Mouse (Mus musculus): Measurements from ENCODE around the gene Mylpf.
"Not testable (repeated sequence)": the region's sequence is repeated elsewhere in the genome, so short reads cannot be mapped to it uniquely, and the experiment has no call there.

Mylpf gene

GRCm38 (mm10) chr7:127208553-127209438, at the start of gene Mylpf:
Gene Mylpf (plus strand): TSS chr7:127208890.
- peak; percentile 95 for DNase-seq (ENCODE audit: low read depth)

GRCm38 (mm10) chr7:127162546-127162945, 46.1 kb upstream of the Mylpf start:
- DNase-seq (ENCODE audit: low read depth) = no peak

GRCm38 (mm10) chr7:127164002-127164401, 44.7 kb upstream of the Mylpf start:
- DNase-seq (ENCODE audit: low read depth) = no peak

GRCm38 (mm10) chr7:127165607-127166493, 42.8 kb upstream of the Mylpf start:
- DNase-seq (ENCODE audit: low read depth) = no peak

GRCm38 (mm10) chr7:127166501-127166900, 42.2 kb upstream of the Mylpf start:
- DNase-seq (ENCODE audit: low read depth) = no peak

GRCm38 (mm10) chr7:127176937-127177336, 31.8 kb upstream of the Mylpf start:
- no peak for DNase-seq (ENCODE audit: low read depth)

- no peak for DNase-seq (ENCODE audit: low read depth)
These were observed 27.9 kb upstream of the Mylpf start for GRCm38 (mm10) chr7:127180783-127181182.

- not testable (repeated sequence) for DNase-seq (ENCODE audit: low read depth)
These were observed 27.0 kb upstream of the Mylpf start for GRCm38 (mm10) chr7:127181724-127182123.

- DNase-seq (ENCODE audit: low read depth) = peak; percentile 68
These were observed 25.3 kb upstream of the Mylpf start for GRCm38 (mm10) chr7:127183345-127183744.

- DNase-seq (ENCODE audit: low read depth) = no peak
These were observed 24.9 kb upstream of the Mylpf start for GRCm38 (mm10) chr7:127183828-127184227.

- DNase-seq (ENCODE audit: low read depth) = no peak
These were observed 24.0 kb upstream of the Mylpf start for GRCm38 (mm10) chr7:127184720-127185119.

- no peak for DNase-seq (ENCODE audit: low read depth)
These were observed 23.1 kb upstream of the Mylpf start for GRCm38 (mm10) chr7:127185601-127186000.

- DNase-seq (ENCODE audit: low read depth) = no peak
These were observed 21.3 kb upstream of the Mylpf start for GRCm38 (mm10) chr7:127187351-127187750.

- DNase-seq (ENCODE audit: low read depth) = no peak
These were observed 20.1 kb upstream of the Mylpf start for GRCm38 (mm10) chr7:127188305-127189276.

GRCm38 (mm10) chr7:127190672-127191071, 18.0 kb upstream of the Mylpf start:
- no peak for DNase-seq (ENCODE audit: low read depth)

GRCm38 (mm10) chr7:127192989-127193388, 15.7 kb upstream of the Mylpf start:
- no peak for DNase-seq (ENCODE audit: low read depth)

- no peak for DNase-seq (ENCODE audit: low read depth)
These were observed 14.6 kb upstream of the Mylpf start for GRCm38 (mm10) chr7:127194011-127194632.

- no peak for DNase-seq (ENCODE audit: low read depth)
These were observed 14.1 kb upstream of the Mylpf start for GRCm38 (mm10) chr7:127194633-127195029.

- DNase-seq (ENCODE audit: low read depth) = peak; percentile 95
These were observed 13.0 kb upstream of the Mylpf start, which contains the start of gene Cd2bp2 for GRCm38 (mm10) chr7:127195544-127196295. Gene Cd2bp2 (minus strand): TSS chr7:127196050.

- no peak for DNase-seq (ENCODE audit: low read depth)
These were observed 12.2 kb upstream of the Mylpf start for GRCm38 (mm10) chr7:127196484-127196883.

Measured in c-Kit-positive CD71-positive TER-119-negative erythroid progenitor cells, embryonic 14.5 days (primary cell).